Comparison of ENCODE assay signal across 10 mouse cellular contexts in genomic region chr2:125249874-125250273, GRCm38 (mm10). TPM values are rescaled to one million over a fixed set of nuclear protein-coding genes. Genes with fewer than 3 reads are reported as not detected.
A peak's percentile ranks its signal among the peaks of the same experiment; 100 is the strongest.
DNase-seq lines count a peak whose midpoint lies in the region; ATAC-seq lines count a peak whose summit lies in the region.
"Had no signal": no experiment of that assay in that cellular context is flagged by ENCODE, and none has a peak within 500 bp of the region (broad histone marks: within the 10 kb centered on the region; RNA-seq: fewer than 3 reads in every experiment).

No protein-coding gene starts in this region.

- no peak for ATAC-seq in intestine, embryonic 15.5 days
- ATAC-seq in intestine, embryonic 16.5 days: no peak
- no peak for ATAC-seq in liver, embryonic 16.5 days (ENCODE audit: low read depth)

- no peak overlapping the region for H3K27ac ChIP-seq in intestine, embryonic 15.5 days
- no peak overlapping the region for H3K27ac ChIP-seq in intestine, embryonic 16.5 days (ENCODE audit: low read length)
- H3K27ac ChIP-seq in liver, embryonic 16.5 days (ENCODE audit: low read length): no peak overlapping the region

- 93% methylated on average over 4 of the region's 4 CpGs for WGBS in intestine, embryonic 15.5 days
- WGBS in intestine, embryonic 16.5 days: 93% methylated on average over 4 of the region's 4 CpGs
- WGBS in liver, embryonic 16.5 days (ENCODE audit: insufficient replicate concordance): 70% methylated on average over 4 of the region's 4 CpGs

- DNase-seq in CD4-positive helper T cell, adult 2 months (ENCODE audit: low read depth, low spot score): peak; percentile 41
- peak; percentile 62 for DNase-seq in R1 (ENCODE audit: low read depth, low spot score)
- no peak for DNase-seq in cerebellum, adult 9-10 months
- no peak for DNase-seq in left cerebral cortex, postnatal 25 days (ENCODE audit: low spot score in 2 of 2)
- DNase-seq: cerebellum, adult 11-12 months; heart, postnatal 10 days; kidney, postnatal 4 days had no signal

- H3K27me3 ChIP-seq in intestine, embryonic 15.5 days (replicated peaks): no peaks in the 10 kb centered on the region
- no peaks in the 10 kb centered on the region for H3K27me3 ChIP-seq in intestine, embryonic 16.5 days (replicated peaks; ENCODE audit: control insufficient read depth, insufficient read depth, low read length)
- H3K27me3 ChIP-seq in liver, embryonic 16.5 days (ENCODE audit: control insufficient read depth, insufficient read depth, low read depth, low read length): no peaks in the 10 kb centered on the region

- H3K4me2 ChIP-seq in intestine, embryonic 15.5 days (replicated peaks): peak overlapping the region; percentile 71; the same call in 1 of the 2 replicates
- no peak overlapping the region for H3K4me2 ChIP-seq in intestine, embryonic 16.5 days (ENCODE audit: low read depth, low read length)
- peak overlapping the region; percentile 79 for H3K4me2 ChIP-seq in liver, embryonic 16.5 days (ENCODE audit: low read depth, low read length)

- H3K4me3 ChIP-seq in intestine, embryonic 15.5 days (replicated peaks): no peak overlapping the region
- no peak overlapping the region for H3K4me3 ChIP-seq in intestine, embryonic 16.5 days (ENCODE audit: low read length)
- peak overlapping the region; percentile 86 for H3K4me3 ChIP-seq in liver, embryonic 16.5 days (ENCODE audit: low read depth, low read length)

- intact Hi-C loops in left cerebral cortex, postnatal 25 days (cut with DNase I): no loop called here

- no peaks in the 10 kb centered on the region for H3K4me1 ChIP-seq in intestine, embryonic 15.5 days (replicated peaks)
- H3K4me1 ChIP-seq in intestine, embryonic 16.5 days (ENCODE audit: control insufficient read depth, insufficient read depth, low read length): peaks cover 10% of the 10 kb centered on the region
- H3K4me1 ChIP-seq in liver, embryonic 16.5 days (ENCODE audit: control insufficient read depth, low read depth, low read length): peaks cover 16% of the 10 kb centered on the region

- H3K9me3 ChIP-seq in intestine, embryonic 15.5 days: no peaks in the 10 kb centered on the region
- peaks cover 3% of the 10 kb centered on the region; the same call in 1 of the 2 replicates for H3K9me3 ChIP-seq in intestine, embryonic 16.5 days (ENCODE audit: control insufficient read depth, low read length)
- no peaks in the 10 kb centered on the region for H3K9me3 ChIP-seq in liver, embryonic 16.5 days (replicated peaks; ENCODE audit: control insufficient read depth, low read length)

- H3K9ac ChIP-seq in intestine, embryonic 15.5 days: no peak overlapping the region
- no peak overlapping the region for H3K9ac ChIP-seq in intestine, embryonic 16.5 days (ENCODE audit: low read depth, low read length)
- no peak overlapping the region for H3K9ac ChIP-seq in liver, embryonic 16.5 days (ENCODE audit: low read depth, low read length)

- H3K36me3 ChIP-seq in intestine, embryonic 15.5 days: peaks cover 21% of the 10 kb centered on the region
- H3K36me3 ChIP-seq in intestine, embryonic 16.5 days (ENCODE audit: control insufficient read depth, insufficient read depth, low read length): peaks cover 14% of the 10 kb centered on the region
- H3K36me3 ChIP-seq in liver, embryonic 16.5 days (ENCODE audit: control insufficient read depth, insufficient read depth): peaks cover 43% of the 10 kb centered on the region

RNA-seq across cellular contexts. Expression of gene Dut, which starts 2.9 kb away (rescaled TPM):
- 119 and 134 TPM in 2 replicates for polyA plus RNA-seq in intestine, embryonic 15.5 days (2015; fragmentation: Nextera tagmentation; extraction: Ambion mirVana)
- polyA plus RNA-seq in intestine, embryonic 16.5 days (2015; fragmentation: Nextera tagmentation; extraction: Ambion mirVana): 95.2 and 110 TPM in 2 replicates
- polyA plus RNA-seq in liver, embryonic 16.5 days (2015; fragmentation: Nextera tagmentation; extraction: Ambion mirVana): 77.7 and 87.6 TPM in 2 replicates
- 10 to 100 TPM; 23.2 to 23.7 TPM for total RNA-seq in left cerebral cortex, postnatal 25 days (2021)

Comparison
In these comparisons a context has a peak if more than half of its experiments do, and no peak if none do; other contexts are left out.
1. DNase-seq: peak in CD4-positive helper T cell, adult 2 months (single experiment) and R1 (single experiment); none in cerebellum, adult 9-10 months (single experiment) and left cerebral cortex, postnatal 25 days (0 of 2).